Mouse (Mus musculus): ENCODE measurements around the gene Actr1a. TPM values are rescaled to one million over a fixed set of nuclear protein-coding genes. Genes with fewer than 3 reads are reported as not detected.

Actr1a gene
- 185 and 196 TPM in 2 replicates for polyA plus RNA-seq (2012; rRNA removed)

DNA sequence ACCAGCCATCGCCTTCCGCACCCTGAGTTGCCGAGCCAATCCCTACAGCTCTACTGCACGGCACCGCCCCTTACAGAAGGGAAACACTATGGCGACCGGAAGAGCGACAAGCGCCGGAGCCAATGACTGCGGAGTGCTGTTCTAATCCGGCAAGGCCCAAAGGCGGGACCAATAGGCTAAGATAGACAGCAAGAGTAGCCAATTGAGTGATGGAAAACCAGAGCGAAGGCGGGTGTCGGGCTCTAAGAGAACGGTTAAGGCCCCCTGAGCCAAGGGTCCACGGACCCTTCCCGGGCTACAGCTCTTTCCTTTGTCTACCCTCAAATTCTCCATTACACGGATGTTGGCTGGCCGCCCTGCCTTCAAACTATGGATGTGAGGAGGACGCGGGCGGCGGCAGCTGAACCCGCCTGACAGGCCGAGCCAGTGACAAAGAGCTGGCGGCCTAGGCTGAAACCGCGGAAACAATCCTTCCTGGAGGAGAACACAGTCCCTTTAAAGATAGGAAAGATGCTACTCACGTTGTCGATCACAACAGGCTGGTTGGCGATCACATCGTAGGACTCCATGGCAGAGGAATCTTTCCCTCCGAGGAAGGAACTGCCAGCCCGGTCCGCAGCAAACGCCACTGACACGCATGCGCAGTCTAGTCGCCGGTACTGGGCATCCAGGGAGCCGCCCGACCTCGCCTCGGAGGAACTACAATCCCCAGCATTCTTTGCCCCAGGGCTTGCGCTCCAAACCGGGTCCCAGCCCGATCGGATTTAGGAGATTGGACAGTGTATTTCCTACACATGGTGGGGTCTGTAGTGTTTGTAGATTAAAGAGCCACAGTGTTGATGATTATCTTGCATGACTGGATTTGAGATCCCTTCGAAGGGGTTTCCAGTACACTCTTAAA is at the start of gene Actr1a:
TSS of gene Actr1a (minus strand) at position 640 of the 901 bp plus-strand sequence.
- WGBS = under 1% methylated on average over 51 of the region's 51 CpGs
- Histone ChIP-seq H3K27ac (ENCODE audit: insufficient read depth, low read length) (peak within 1 kb of the TSS; percentile 47), H3K27me3 (ENCODE audit: control insufficient read depth, insufficient read depth, low read length) (no peaks in the 10 kb centered on the region), H3K4me1 (ENCODE audit: control insufficient read depth, insufficient read depth, low read length) (peaks cover 9% of the 10 kb centered on the region), H3K4me3 (replicated peaks; ENCODE audit: insufficient read depth, low read depth, low read length) (peak within 1 kb of the TSS; percentile 92)
- peak; percentile 98 for DNase-seq
- peak; percentile 94 for TF ChIP-seq POLR2A (IDR thresholded peaks at IDR 0.05; ENCODE audit: borderline replicate concordance, insufficient read depth, low read length)
- no peak for TF ChIP-seq CTCF (IDR thresholded peaks at IDR 0.05; ENCODE audit: borderline replicate concordance, insufficient read depth, low read depth, low read length)

DNA sequence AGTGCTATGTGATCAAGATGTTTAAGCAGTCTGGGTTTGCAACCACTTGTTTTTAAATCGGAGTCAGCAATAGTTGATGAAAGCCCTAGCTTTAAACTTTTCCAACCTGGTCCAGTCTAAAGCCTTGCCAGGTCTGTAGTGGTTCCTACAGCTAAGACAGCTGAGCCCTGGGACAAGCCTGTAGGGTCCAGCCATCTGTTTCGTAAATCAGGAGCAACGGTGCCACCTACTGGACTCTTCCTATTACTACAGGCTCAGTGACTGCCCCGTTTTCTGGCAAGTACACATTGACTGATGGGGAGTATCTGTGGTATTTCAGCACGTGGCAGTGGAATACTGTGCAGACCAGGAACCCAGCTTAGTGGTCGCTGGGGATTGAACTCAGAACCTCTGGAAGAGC is 48.7 kb upstream of the Actr1a start:
- DNase-seq = peak; percentile 87 to 88
- Histone ChIP-seq H3K27ac (ENCODE audit: insufficient read depth, low read length) (no peak overlapping the region), H3K27me3 (ENCODE audit: control insufficient read depth, insufficient read depth, low read length) (no peaks in the 10 kb centered on the region), H3K4me3 (replicated peaks; ENCODE audit: insufficient read depth, low read depth, low read length) (no peak overlapping the region), H3K4me1 (ENCODE audit: control insufficient read depth, insufficient read depth, low read length) (peaks cover 10% of the 10 kb centered on the region)
- 2% methylated on average over 6 of the region's 6 CpGs for WGBS
- TF ChIP-seq CTCF (IDR thresholded peaks at IDR 0.05; ENCODE audit: borderline replicate concordance, insufficient read depth, low read depth, low read length) (peak; percentile 94), POLR2A (IDR thresholded peaks at IDR 0.05; ENCODE audit: borderline replicate concordance, insufficient read depth, low read length) (no peak)

GRCm38 (mm10) chr19:46443509-46443908 is 48.0 kb upstream of the Actr1a start:
- DNase-seq = no peak
- Histone ChIP-seq H3K27ac (ENCODE audit: insufficient read depth, low read length) (no peak overlapping the region), H3K4me3 (replicated peaks; ENCODE audit: insufficient read depth, low read depth, low read length) (no peak overlapping the region), H3K27me3 (ENCODE audit: control insufficient read depth, insufficient read depth, low read length) (no peaks in the 10 kb centered on the region), H3K4me1 (ENCODE audit: control insufficient read depth, insufficient read depth, low read length) (peaks cover 13% of the 10 kb centered on the region)
- no peak for TF ChIP-seq POLR2A (IDR thresholded peaks at IDR 0.05; ENCODE audit: borderline replicate concordance, insufficient read depth, low read length)
- TF ChIP-seq CTCF (IDR thresholded peaks at IDR 0.05; ENCODE audit: borderline replicate concordance, insufficient read depth, low read depth, low read length) = no peak
- 48% methylated on average over 6 of the region's 6 CpGs for WGBS

DNA sequence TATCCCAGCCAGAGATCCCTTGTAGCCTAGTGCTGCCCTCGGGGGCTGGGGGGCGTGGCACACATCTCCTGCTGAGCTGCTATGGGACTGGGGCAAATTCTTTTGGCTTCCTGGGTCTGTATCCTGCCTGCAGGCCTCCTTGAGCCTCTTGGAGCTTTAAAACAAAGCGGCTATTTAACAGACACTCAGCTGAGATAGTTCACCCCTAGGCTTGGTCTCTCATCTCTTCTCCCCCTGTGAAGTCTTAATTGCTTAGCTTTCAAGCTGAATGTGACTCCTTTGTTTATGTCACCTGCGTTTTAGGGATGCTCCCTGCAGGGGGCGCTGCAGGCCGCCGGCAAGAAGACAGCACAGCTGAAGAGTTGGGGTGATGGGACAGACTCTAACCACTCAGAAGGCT is 39.9 kb upstream of the Actr1a start:
- no peak overlapping the region for H3K4me3 ChIP-seq (replicated peaks; ENCODE audit: insufficient read depth, low read depth, low read length)
- H3K4me1 ChIP-seq (ENCODE audit: control insufficient read depth, insufficient read depth, low read length) = peaks cover 15% of the 10 kb centered on the region
- no peak overlapping the region for H3K27ac ChIP-seq (ENCODE audit: insufficient read depth, low read length)
- 24% methylated on average over 7 of the region's 7 CpGs for WGBS
- H3K27me3 ChIP-seq (ENCODE audit: control insufficient read depth, insufficient read depth, low read length) = no peaks in the 10 kb centered on the region
- DNase-seq = no peak
- TF ChIP-seq CTCF (IDR thresholded peaks at IDR 0.05; ENCODE audit: borderline replicate concordance, insufficient read depth, low read depth, low read length) (peak; percentile 37; the same call in 1 of the 2 replicates), POLR2A (IDR thresholded peaks at IDR 0.05; ENCODE audit: borderline replicate concordance, insufficient read depth, low read length) (no peak)

GRCm38 (mm10) chr19:46434591-46434990 is 39.0 kb upstream of the Actr1a start:
- Histone ChIP-seq H3K27ac (ENCODE audit: insufficient read depth, low read length) (no peak overlapping the region), H3K27me3 (ENCODE audit: control insufficient read depth, insufficient read depth, low read length) (no peaks in the 10 kb centered on the region), H3K4me1 (ENCODE audit: control insufficient read depth, insufficient read depth, low read length) (peaks cover 15% of the 10 kb centered on the region), H3K4me3 (replicated peaks; ENCODE audit: insufficient read depth, low read depth, low read length) (no peak overlapping the region)
- no peak for DNase-seq
- TF ChIP-seq POLR2A (IDR thresholded peaks at IDR 0.05; ENCODE audit: borderline replicate concordance, insufficient read depth, low read length) = no peak
- no peak for TF ChIP-seq CTCF (IDR thresholded peaks at IDR 0.05; ENCODE audit: borderline replicate concordance, insufficient read depth, low read depth, low read length)
- WGBS = 40% methylated on average over 9 of the region's 9 CpGs

GRCm38 (mm10) chr19:46434148-46434547 is 38.6 kb upstream of the Actr1a start:
- no peak for TF ChIP-seq POLR2A (IDR thresholded peaks at IDR 0.05; ENCODE audit: borderline replicate concordance, insufficient read depth, low read length)
- no peak for TF ChIP-seq CTCF (IDR thresholded peaks at IDR 0.05; ENCODE audit: borderline replicate concordance, insufficient read depth, low read depth, low read length)
- H3K4me3 ChIP-seq (replicated peaks; ENCODE audit: insufficient read depth, low read depth, low read length) = no peak overlapping the region
- WGBS = 54% methylated on average over 9 of the region's 9 CpGs
- DNase-seq = no peak
- H3K27me3 ChIP-seq (ENCODE audit: control insufficient read depth, insufficient read depth, low read length) = no peaks in the 10 kb centered on the region
- H3K4me1 ChIP-seq (ENCODE audit: control insufficient read depth, insufficient read depth, low read length) = peaks cover 15% of the 10 kb centered on the region
- no peak overlapping the region for H3K27ac ChIP-seq (ENCODE audit: insufficient read depth, low read length)

GRCm38 (mm10) chr19:46433712-46434111 is 38.2 kb upstream of the Actr1a start:
- Histone ChIP-seq H3K4me1 (ENCODE audit: control insufficient read depth, insufficient read depth, low read length) (peaks cover 13% of the 10 kb centered on the region), H3K27me3 (ENCODE audit: control insufficient read depth, insufficient read depth, low read length) (no peaks in the 10 kb centered on the region), H3K4me3 (replicated peaks; ENCODE audit: insufficient read depth, low read depth, low read length) (no peak overlapping the region), H3K27ac (ENCODE audit: insufficient read depth, low read length) (peak overlapping the region; percentile 32; the same call in 1 of the 2 replicates)
- 36% methylated on average over 7 of the region's 7 CpGs for WGBS
- TF ChIP-seq POLR2A (IDR thresholded peaks at IDR 0.05; ENCODE audit: borderline replicate concordance, insufficient read depth, low read length) = no peak
- no peak for TF ChIP-seq CTCF (IDR thresholded peaks at IDR 0.05; ENCODE audit: borderline replicate concordance, insufficient read depth, low read depth, low read length)
- DNase-seq = no peak

- TF ChIP-seq POLR2A (IDR thresholded peaks at IDR 0.05; ENCODE audit: borderline replicate concordance, insufficient read depth, low read length) (no peak), CTCF (IDR thresholded peaks at IDR 0.05; ENCODE audit: borderline replicate concordance, insufficient read depth, low read depth, low read length) (no peak)
- Histone ChIP-seq H3K4me3 (replicated peaks; ENCODE audit: insufficient read depth, low read depth, low read length) (no peak overlapping the region), H3K27ac (ENCODE audit: insufficient read depth, low read length) (no peak overlapping the region), H3K4me1 (ENCODE audit: control insufficient read depth, insufficient read depth, low read length) (peaks cover 12% of the 10 kb centered on the region), H3K27me3 (ENCODE audit: control insufficient read depth, insufficient read depth, low read length) (no peaks in the 10 kb centered on the region)
- DNase-seq = no peak
Measured at GRCm38 (mm10) chr19:46429250-46429649, 33.7 kb upstream of the Actr1a start.

Measured in cerebellum, adult 2 months (tissue).